ENCODE assay signal across 34 mouse cellular contexts in genomic region chr2:132685001-132685400, GRCm38 (mm10). TPM values are rescaled to one million over a fixed set of nuclear protein-coding genes. Genes with fewer than 3 reads are reported as not detected.
A peak's percentile ranks its signal among the peaks of the same experiment; 100 is the strongest.
DNase-seq lines count a peak whose midpoint lies in the region; ATAC-seq and TF ChIP-seq lines count a peak whose summit lies in the region.
"Had no signal": no experiment of that assay in that cellular context is flagged by ENCODE, and none has a peak within 500 bp of the region (broad histone marks: within the 10 kb centered on the region; RNA-seq: fewer than 3 reads in every experiment).

No protein-coding gene starts in this region.

- ATAC-seq in heart, embryonic 11.5 days (replicated peaks; ENCODE audit: insufficient number of reproducible peaks, low FRiP score, low TSS enrichment) = no peak
- no peak for ATAC-seq in liver, embryonic 14.5 days (ENCODE audit: insufficient read depth)
- ATAC-seq in liver, embryonic 11.5 days (replicated peaks; ENCODE audit: low FRiP score) = no peak
- ATAC-seq in kidney, embryonic 15.5 days (replicated peaks; ENCODE audit: low FRiP score) = no peak
- no peak for ATAC-seq in CD4-positive, CD25-positive, alpha-beta regulatory T cell, adult 4 months
- ATAC-seq: forebrain, embryonic 13.5 days; hindbrain, postnatal 0 days; intestine, embryonic 15.5 days; Patski had no signal

- H3K36me3 ChIP-seq in heart, embryonic 11.5 days (ENCODE audit: control insufficient read depth, insufficient read depth, low read length) = no peaks in the 10 kb centered on the region
- no peaks in the 10 kb centered on the region for H3K36me3 ChIP-seq in liver, embryonic 14.5 days (replicated peaks; ENCODE audit: control insufficient read depth, insufficient read depth, low read depth)
- H3K36me3 ChIP-seq in liver, embryonic 11.5 days (ENCODE audit: control insufficient read depth, insufficient read depth, low read length) = no peaks in the 10 kb centered on the region
- no peaks in the 10 kb centered on the region for H3K36me3 ChIP-seq in kidney, embryonic 15.5 days
- H3K36me3 ChIP-seq: embryonic facial prominence, embryonic 10.5 days; embryonic facial prominence, embryonic 15.5 days; G1E; heart, embryonic 10.5 days; hindbrain, embryonic 10.5 days; intestine, embryonic 15.5 days; midbrain, embryonic 10.5 days; neural tube, embryonic 12.5 days had no signal

- no peaks in the 10 kb centered on the region for H3K9me3 ChIP-seq in heart, embryonic 11.5 days (replicated peaks; ENCODE audit: control insufficient read depth, low read length)
- no peaks in the 10 kb centered on the region for H3K9me3 ChIP-seq in liver, embryonic 14.5 days (ENCODE audit: control insufficient read depth, low read length)
- H3K9me3 ChIP-seq in liver, embryonic 11.5 days (ENCODE audit: control insufficient read depth, low read length) = no peaks in the 10 kb centered on the region
- no peaks in the 10 kb centered on the region for H3K9me3 ChIP-seq in kidney, embryonic 15.5 days (replicated peaks)
- H3K9me3 ChIP-seq: embryonic facial prominence, embryonic 10.5 days; embryonic facial prominence, embryonic 15.5 days; forebrain, embryonic 13.5 days; G1E; heart, embryonic 10.5 days; hindbrain, embryonic 10.5 days; intestine, embryonic 15.5 days; midbrain, embryonic 10.5 days; neural tube, embryonic 12.5 days had no signal

- no peak for TF ChIP-seq EP300 in liver, embryonic 14.5 days (IDR thresholded peaks at IDR 0.05; ENCODE audit: low read depth)

- DNase-seq in heart, adult 9 months (ENCODE audit: low spot score in 2 of 2) = no peak
- no peak for DNase-seq in liver, embryonic 14.5 days (ENCODE audit: low read depth in 3 of 3, low spot score in 3 of 3)
- no peak for DNase-seq in liver, embryonic 11.5 days (ENCODE audit: low spot score)
- peak; percentile 52 for DNase-seq in R1 (ENCODE audit: low read depth, low spot score)
- DNase-seq: adrenal gland, postnatal 25 days; cerebellum, adult 18-20 months; cerebellum, postnatal 25 days; gastrocnemius, postnatal 10 days; heart, postnatal 10 days; kidney, adult 2 months; kidney, postnatal 4 days; layer of hippocampus, postnatal 36 days; left cerebral cortex, postnatal 4 days; lung, embryonic 14.5 days; lung, postnatal 14 days; right cerebral cortex, postnatal 4 days; thymus, adult 2 months; thymus, postnatal 36 days had no signal

- peaks cover 7% of the 10 kb centered on the region for H3K4me1 ChIP-seq in heart, embryonic 11.5 days (ENCODE audit: control insufficient read depth, insufficient read depth, low read length)
- H3K4me1 ChIP-seq in liver, embryonic 14.5 days (replicated peaks; ENCODE audit: control insufficient read depth in 2 of 2, insufficient read depth in 2 of 2, low read length in 1 of 2) = peaks cover 37 to 41% of the 10 kb centered on the region in 2 experiments
- peaks cover 27% of the 10 kb centered on the region for H3K4me1 ChIP-seq in liver, embryonic 11.5 days (replicated peaks; ENCODE audit: control insufficient read depth, insufficient read depth, low read length)
- peaks cover 7% of the 10 kb centered on the region; the same call in 1 of the 2 replicates for H3K4me1 ChIP-seq in kidney, embryonic 15.5 days
- H3K4me1 ChIP-seq: neural tube, embryonic 12.5 days had no signal

- no peak overlapping the region for H3K4me3 ChIP-seq in heart, embryonic 11.5 days (ENCODE audit: low read depth, low read length)
- no peak overlapping the region for H3K4me3 ChIP-seq in liver, embryonic 14.5 days (ENCODE audit: insufficient read depth in 1 of 2, low read depth in 2 of 2, low read length in 2 of 2)
- no peak overlapping the region for H3K4me3 ChIP-seq in liver, embryonic 11.5 days (ENCODE audit: low read depth, low read length)
- no peak overlapping the region for H3K4me3 ChIP-seq in kidney, embryonic 15.5 days (replicated peaks)
- H3K4me3 ChIP-seq: embryonic facial prominence, embryonic 10.5 days; embryonic facial prominence, embryonic 15.5 days; forebrain, embryonic 13.5 days; heart, embryonic 10.5 days; hindbrain, embryonic 10.5 days; intestine, embryonic 15.5 days; midbrain, embryonic 10.5 days; myocyte; neural tube, embryonic 12.5 days had no signal

- H3K27ac ChIP-seq in heart, embryonic 11.5 days (ENCODE audit: low read depth, low read length) = peak overlapping the region; percentile 29; the same call in 1 of the 2 replicates
- H3K27ac ChIP-seq in liver, embryonic 14.5 days = peak overlapping the region; percentile 66
- H3K27ac ChIP-seq in liver, embryonic 11.5 days (ENCODE audit: low read depth, low read length) = no peak overlapping the region; the same call in 1 of the 2 replicates
- no peak overlapping the region for H3K27ac ChIP-seq in kidney, embryonic 15.5 days
- H3K27ac ChIP-seq: embryonic facial prominence, embryonic 10.5 days; embryonic facial prominence, embryonic 15.5 days; forebrain, embryonic 13.5 days; heart, embryonic 10.5 days; hindbrain, embryonic 10.5 days; hindbrain, postnatal 0 days; intestine, embryonic 15.5 days; kidney, postnatal 0 days; midbrain, embryonic 10.5 days; neural tube, embryonic 12.5 days had no signal

- H3K4me2 ChIP-seq in heart, embryonic 11.5 days = no peak overlapping the region
- H3K4me2 ChIP-seq in liver, embryonic 14.5 days (ENCODE audit: low read depth) = peak overlapping the region; percentile 11; the same call in 1 of the 2 replicates
- no peak overlapping the region for H3K4me2 ChIP-seq in liver, embryonic 11.5 days
- H3K4me2 ChIP-seq in kidney, embryonic 15.5 days = no peak overlapping the region
- H3K4me2 ChIP-seq: embryonic facial prominence, embryonic 15.5 days; forebrain, embryonic 13.5 days; intestine, embryonic 15.5 days; lung, embryonic 14.5 days; neural tube, embryonic 12.5 days had no signal

- H3K27me3 ChIP-seq in heart, embryonic 11.5 days (ENCODE audit: control insufficient read depth, insufficient read depth, low read length) = no peaks in the 10 kb centered on the region
- no peaks in the 10 kb centered on the region for H3K27me3 ChIP-seq in liver, embryonic 14.5 days (ENCODE audit: control insufficient read depth, insufficient read depth, low read length)
- H3K27me3 ChIP-seq in liver, embryonic 11.5 days (replicated peaks; ENCODE audit: control insufficient read depth, insufficient read depth, low read length) = no peaks in the 10 kb centered on the region
- no peaks in the 10 kb centered on the region for H3K27me3 ChIP-seq in kidney, embryonic 15.5 days
- H3K27me3 ChIP-seq: embryonic facial prominence, embryonic 15.5 days; forebrain, embryonic 13.5 days; intestine, embryonic 15.5 days; neural tube, embryonic 12.5 days had no signal

- H3K9ac ChIP-seq in heart, embryonic 11.5 days (ENCODE audit: low read depth, low read length) = no peak overlapping the region
- H3K9ac ChIP-seq in liver, embryonic 14.5 days (replicated peaks) = peak overlapping the region; percentile 18; the same call in 1 of the 2 replicates
- no peak overlapping the region for H3K9ac ChIP-seq in liver, embryonic 11.5 days (ENCODE audit: low read depth, low read length)
- H3K9ac ChIP-seq in kidney, embryonic 15.5 days = no peak overlapping the region
- H3K9ac ChIP-seq: embryonic facial prominence, embryonic 15.5 days; forebrain, embryonic 13.5 days; intestine, embryonic 15.5 days; lung, embryonic 14.5 days; neural tube, embryonic 12.5 days had no signal

- no peak for TF ChIP-seq CTCF in liver, embryonic 14.5 days (IDR thresholded peaks at IDR 0.05; ENCODE audit: low read depth)

RNA-seq across cellular contexts. Expression of gene Shld1, which starts 1.7 kb away (rescaled TPM):
- polyA plus RNA-seq in heart, embryonic 11.5 days (2014; fragmentation: Nextera tagmentation; extraction: Ambion mirVana) = 15.3 and 18.0 TPM in 2 replicates
- polyA plus RNA-seq in liver, embryonic 14.5 days (2012; rRNA removed) = 6.3 and 7.1 TPM in 2 replicates
- 10.1 and 12.3 TPM in 2 replicates for polyA plus RNA-seq in liver, embryonic 14.5 days (2014; fragmentation: Nextera tagmentation; extraction: Ambion mirVana)
- 14.1 and 14.9 TPM in 2 replicates for polyA plus RNA-seq in liver, embryonic 11.5 days (2014; fragmentation: Nextera tagmentation; extraction: Ambion mirVana)
- polyA plus RNA-seq in kidney, embryonic 15.5 days (2015; fragmentation: Nextera tagmentation; extraction: Ambion mirVana) = 15.2 and 16.2 TPM in 2 replicates
- 10 to 100 TPM; 36.6 to 38.3 TPM for polyA plus RNA-seq in CD4-positive, CD25-positive, alpha-beta regulatory T cell, adult 4 months (2017; shearing (Covaris generic))

Comparison
In these comparisons a context has a peak if more than half of its experiments do, and no peak if none do; other contexts are left out.
1. H3K27ac ChIP-seq: peak in heart, embryonic 11.5 days (single experiment) and liver, embryonic 14.5 days (single experiment); none in liver, embryonic 11.5 days (single experiment) and kidney, embryonic 15.5 days (single experiment).